Mouse (Mus musculus): ENCODE measurements around the gene Lmbr1l. TPM values are rescaled to one million over a fixed set of nuclear protein-coding genes. Genes with fewer than 3 reads are reported as not detected.
A peak's percentile ranks its signal among the peaks of the same experiment; 100 is the strongest.
"Not testable (repeated sequence)": the region's sequence is repeated elsewhere in the genome, so short reads cannot be mapped to it uniquely, and the experiment has no call there.

Gene Lmbr1l
- polyA plus RNA-seq, 1 experiment: 0.37 TPM

GRCm38 (mm10) chr15:98941539-98941938 lies 23.5 kb upstream of the Lmbr1l start:
- no peak for TF ChIP-seq GATA1 (IDR thresholded peaks at IDR 0.05; ENCODE audit: low read length)
- TF ChIP-seq TAL1 (IDR thresholded peaks at IDR 0.05; ENCODE audit: low read length): no peak
- Histone ChIP-seq H3K4me1 (ENCODE audit: control insufficient read depth) (peaks cover 12% of the 10 kb centered on the region), H3K4me3 (replicated peaks) (no peak overlapping the region), H3K27me3 (ENCODE audit: control insufficient read depth) (no peaks in the 10 kb centered on the region), H3K36me3 (ENCODE audit: control insufficient read depth) (peaks cover 4% of the 10 kb centered on the region), H3K9me3 (ENCODE audit: control insufficient read depth, low read length) (peaks cover 2% of the 10 kb centered on the region; the same call in 1 of the 2 replicates)

GRCm38 (mm10) chr15:98940816-98941215 lies 22.8 kb upstream of the Lmbr1l start:
- Histone ChIP-seq H3K27me3 (ENCODE audit: control insufficient read depth) (no peaks in the 10 kb centered on the region), H3K9me3 (ENCODE audit: control insufficient read depth, low read length) (peaks cover 2% of the 10 kb centered on the region; the same call in 1 of the 2 replicates), H3K4me1 (ENCODE audit: control insufficient read depth) (peaks cover 18% of the 10 kb centered on the region), H3K36me3 (ENCODE audit: control insufficient read depth) (peaks cover 4% of the 10 kb centered on the region), H3K4me3 (replicated peaks) (no peak overlapping the region)
- TF ChIP-seq GATA1 (IDR thresholded peaks at IDR 0.05; ENCODE audit: low read length) (no peak), TAL1 (IDR thresholded peaks at IDR 0.05; ENCODE audit: low read length) (no peak)

- H3K9me3 ChIP-seq (ENCODE audit: control insufficient read depth, low read length): no peaks in the 10 kb centered on the region; the same call in 1 of the 2 replicates
- H3K36me3 ChIP-seq (ENCODE audit: control insufficient read depth): peaks cover 36% of the 10 kb centered on the region
- TF ChIP-seq GATA1 (IDR thresholded peaks at IDR 0.05; ENCODE audit: low read length) (no peak), TAL1 (IDR thresholded peaks at IDR 0.05; ENCODE audit: low read length) (no peak)
- peaks cover 39% of the 10 kb centered on the region for H3K4me1 ChIP-seq (ENCODE audit: control insufficient read depth)
- H3K4me3 ChIP-seq (replicated peaks): peak within 1 kb of the TSS; percentile 89
- no peaks in the 10 kb centered on the region for H3K27me3 ChIP-seq (ENCODE audit: control insufficient read depth)
Observed at GRCm38 (mm10) chr15:98934217-98934839, 16.3 kb upstream of the Lmbr1l start, which contains the start of gene Tuba1b. Gene Tuba1b, minus strand, starts transcription at chr15:98934565.

- peaks cover 36% of the 10 kb centered on the region for H3K36me3 ChIP-seq (ENCODE audit: control insufficient read depth)
- H3K27me3 ChIP-seq (ENCODE audit: control insufficient read depth): no peaks in the 10 kb centered on the region
- no peak for TF ChIP-seq TAL1 (IDR thresholded peaks at IDR 0.05; ENCODE audit: low read length)
- TF ChIP-seq GATA1 (IDR thresholded peaks at IDR 0.05; ENCODE audit: low read length): no peak
- H3K4me1 ChIP-seq (ENCODE audit: control insufficient read depth): peaks cover 40% of the 10 kb centered on the region
- H3K9me3 ChIP-seq (ENCODE audit: control insufficient read depth, low read length): no peaks in the 10 kb centered on the region; the same call in 1 of the 2 replicates
- H3K4me3 ChIP-seq (replicated peaks): peak overlapping the region; percentile 89
Observed at GRCm38 (mm10) chr15:98933833-98934216, 15.8 kb upstream of the Lmbr1l start.

GRCm38 (mm10) chr15:98933004-98933671 lies 15.1 kb upstream of the Lmbr1l start:
- Histone ChIP-seq H3K36me3 (ENCODE audit: control insufficient read depth) (peaks cover 38% of the 10 kb centered on the region), H3K4me3 (replicated peaks) (peak overlapping the region; percentile 89), H3K4me1 (ENCODE audit: control insufficient read depth) (peaks cover 44% of the 10 kb centered on the region)
- not testable (repeated sequence) for H3K9me3 ChIP-seq (ENCODE audit: control insufficient read depth, low read length); H3K27me3 ChIP-seq (ENCODE audit: control insufficient read depth)

GRCm38 (mm10) chr15:98930998-98931397 lies 13.0 kb upstream of the Lmbr1l start:
- H3K4me1 ChIP-seq (ENCODE audit: control insufficient read depth): peaks cover 40% of the 10 kb centered on the region
- H3K27me3 ChIP-seq (ENCODE audit: control insufficient read depth): no peaks in the 10 kb centered on the region; the same call in 1 of the 2 replicates
- H3K4me3 ChIP-seq (replicated peaks): peak overlapping the region; percentile 6
- peaks cover 34% of the 10 kb centered on the region for H3K36me3 ChIP-seq (ENCODE audit: control insufficient read depth)
- H3K9me3 ChIP-seq (ENCODE audit: control insufficient read depth, low read length): peaks cover 5% of the 10 kb centered on the region
- TF ChIP-seq TAL1 (IDR thresholded peaks at IDR 0.05; ENCODE audit: low read length) (no peak), GATA1 (IDR thresholded peaks at IDR 0.05; ENCODE audit: low read length) (no peak)

- H3K9me3 ChIP-seq (ENCODE audit: control insufficient read depth, low read length): peaks cover 6% of the 10 kb centered on the region
- no peak for TF ChIP-seq GATA1 (IDR thresholded peaks at IDR 0.05; ENCODE audit: low read length)
- TF ChIP-seq TAL1 (IDR thresholded peaks at IDR 0.05; ENCODE audit: low read length): no peak
Observed at GRCm38 (mm10) chr15:98930017-98930734, 12.1 kb upstream of the Lmbr1l start.

GRCm38 (mm10) chr15:98928598-98929240 lies 10.7 kb upstream of the Lmbr1l start:
- Histone ChIP-seq H3K9me3 (ENCODE audit: control insufficient read depth, low read length) (peaks cover 6% of the 10 kb centered on the region), H3K4me3 (replicated peaks) (no peak overlapping the region), H3K36me3 (ENCODE audit: control insufficient read depth) (peaks cover 34% of the 10 kb centered on the region), H3K4me1 (ENCODE audit: control insufficient read depth) (peaks cover 25% of the 10 kb centered on the region), H3K27me3 (ENCODE audit: control insufficient read depth) (no peaks in the 10 kb centered on the region; the same call in 1 of the 2 replicates)
- TF ChIP-seq GATA1 (IDR thresholded peaks at IDR 0.05; ENCODE audit: low read length) (no peak), TAL1 (IDR thresholded peaks at IDR 0.05; ENCODE audit: low read length) (no peak)

More at GRCm38 (mm10) chr15:98930017-98930734, 12.1 kb upstream of the Lmbr1l start:
- Histone ChIP-seq H3K4me1 (ENCODE audit: control insufficient read depth) (peaks cover 32% of the 10 kb centered on the region), H3K36me3 (ENCODE audit: control insufficient read depth) (peaks cover 34% of the 10 kb centered on the region), H3K27me3 (ENCODE audit: control insufficient read depth) (no peaks in the 10 kb centered on the region; the same call in 1 of the 2 replicates), H3K4me3 (replicated peaks) (no peak overlapping the region)
